Mouse (Mus musculus): ENCODE measurements around the gene Plekhg4.

DNA sequence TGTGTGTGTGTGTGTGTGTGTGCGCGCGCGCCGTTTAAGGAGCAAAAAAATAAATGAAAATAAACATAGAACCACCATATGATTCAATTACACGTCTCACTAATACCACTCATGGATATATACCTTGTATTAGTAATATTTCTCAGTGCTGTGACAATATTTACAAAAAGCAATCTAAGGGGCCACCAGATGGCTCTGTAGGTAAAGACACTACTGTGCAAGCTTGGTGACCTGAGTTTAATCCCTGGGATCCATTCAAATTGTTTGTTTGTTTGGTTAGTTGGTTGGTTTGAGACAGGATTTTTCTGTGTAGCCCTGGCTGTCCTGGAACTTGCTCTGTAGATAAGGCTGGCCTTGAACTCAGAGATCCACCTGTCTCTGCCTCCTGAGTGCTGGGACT is 36.9 kb downstream of the Plekhg4 start:
- TF ChIP-seq CTCF (IDR thresholded peaks at IDR 0.05; ENCODE audit: low read depth) (peak; percentile 12; the same call in 1 of the 2 replicates), EP300 (optimal IDR thresholded peaks at IDR 0.05) (no peak)

Measured in stomach, postnatal 0 days (tissue).